Mouse (Mus musculus) embryonic facial prominence, embryonic 15.5 days (tissue): Measurements from ENCODE around the gene Supt5. TPM values are rescaled to one million over a fixed set of nuclear protein-coding genes. Genes with fewer than 3 reads are reported as not detected.

Source experiments
- ATAC-seq: fragments of 200-750 bp; cut with Nextera tagmentation; 2 replicates; pipeline ENCODE4 v1.8.0; 2017; ENCODE audit warnings: low read depth, moderate TSS enrichment; ENCODE audit not compliant: insufficient number of reproducible peaks, low FRiP score, low TSS enrichment
- H3K27ac ChIP-seq: fragments of 300-500 bp; sonication (generic); replicated peaks from 2 replicates; pipeline ENCODE4 v1.5.1; 2015; ENCODE audit warnings: mild to moderate bottlenecking, inconsistent platforms
- H3K27me3 ChIP-seq: fragments of 300-500 bp; sonication (generic); 2 replicates; pipeline ENCODE4 v1.6.1; 2015; ENCODE audit warnings: inconsistent platforms
- H3K36me3 ChIP-seq: fragments of 300-500 bp; sonication (generic); 2 replicates; pipeline ENCODE4 v1.6.1; 2015; ENCODE audit warnings: mild to moderate bottlenecking, inconsistent platforms
- H3K4me1 ChIP-seq: fragments of 300-500 bp; sonication (generic); 2 replicates; pipeline ENCODE4 v1.6.1; 2015; ENCODE audit warnings: inconsistent platforms
- H3K4me2 ChIP-seq: fragments of 300-500 bp; sonication (generic); replicated peaks from 2 replicates; pipeline ENCODE4 v1.6.1; 2015; ENCODE audit warnings: mild to moderate bottlenecking, inconsistent platforms
- H3K4me3 ChIP-seq: fragments of 300-500 bp; sonication (generic); replicated peaks from 2 replicates; pipeline ENCODE4 v1.5.1; 2015; ENCODE audit warnings: mild to moderate bottlenecking, inconsistent platforms
- H3K9ac ChIP-seq: fragments of 300-500 bp; sonication (generic); 2 replicates; pipeline ENCODE4 v1.6.1; 2015; ENCODE audit warnings: inconsistent platforms
- H3K9me3 ChIP-seq: fragments of 300-500 bp; sonication (generic); replicated peaks from 2 replicates; pipeline ENCODE4 v1.6.1; 2016; ENCODE audit warnings: inconsistent platforms
- WGBS: fragments of 180-500 bp; shearing (Covaris S2); methylation state at CpG from one replicate; pipeline ENCODE4 v1.1.7; 2015; 5-methylcytosine and 5-hydroxymethylcytosine counted together
- polyA plus RNA-seq: library from polyadenylated mRNA; unstranded; fragments of >200 nt; fragmentation: Nextera tagmentation; extraction: Ambion mirVana; gene quantifications from 2 replicates; pipeline ENCODE4 v1.2.1, GENCODE M21; 2015

Gene Supt5
- polyA plus RNA-seq, 1 experiment from 2014 or later = 98.8 TPM

DNA sequence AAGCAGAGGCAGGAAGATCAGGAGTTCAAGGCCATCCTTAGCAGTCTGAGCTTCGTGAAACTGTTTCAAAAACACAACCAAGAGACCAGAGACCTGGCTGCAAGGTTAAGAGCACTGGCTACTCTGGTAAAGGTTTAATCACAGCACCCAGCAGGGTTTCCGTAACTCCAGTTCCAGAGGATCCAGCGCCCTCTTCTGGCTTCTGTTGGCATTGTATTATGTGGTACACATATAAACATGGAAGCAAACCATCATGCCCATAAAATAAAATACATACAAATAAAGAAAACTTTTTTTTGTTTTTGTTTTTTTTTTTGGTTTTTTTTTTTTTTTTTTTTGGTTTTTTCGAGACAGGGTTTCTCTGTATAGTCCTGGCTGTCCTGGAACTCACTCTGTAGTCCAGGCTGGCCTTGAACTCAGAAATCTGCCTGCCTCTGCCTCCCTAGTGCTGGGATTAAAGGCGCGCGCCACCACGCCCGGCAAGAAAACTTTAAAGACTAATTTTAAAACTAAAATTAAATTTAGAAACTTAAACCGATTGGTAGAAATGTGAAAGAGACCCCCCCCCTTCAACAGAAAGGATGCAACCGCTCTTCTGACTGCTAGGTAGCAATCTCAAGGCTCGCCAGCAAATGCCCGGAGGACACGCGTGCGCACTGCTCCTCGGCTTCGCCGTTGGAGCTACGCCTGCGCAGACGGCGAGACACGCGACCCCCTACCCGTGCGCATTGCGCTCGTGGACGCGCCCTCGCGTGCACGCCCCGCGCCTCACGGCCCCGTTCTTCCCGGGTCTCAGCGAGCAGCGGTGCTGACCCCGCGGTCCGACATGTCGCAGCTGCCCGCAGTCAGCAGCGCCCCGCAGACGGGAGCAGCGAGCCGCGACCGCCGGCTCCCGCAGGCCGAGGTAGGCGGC lies 71.2 kb downstream of the Supt5 start, which contains the start of gene Eid2:
TSS of gene Eid2 (plus strand) at position 753 of the 913 bp plus-strand sequence.
- H3K9ac ChIP-seq = peak within 1 kb of the TSS; percentile 93
- no peaks in the 10 kb centered on the region for H3K27me3 ChIP-seq
- H3K27ac ChIP-seq = peak within 1 kb of the TSS; percentile 87
- H3K36me3 ChIP-seq = peaks cover 13% of the 10 kb centered on the region
- peak within 1 kb of the TSS; percentile 90 for H3K4me3 ChIP-seq
- no peaks in the 10 kb centered on the region for H3K9me3 ChIP-seq
- H3K4me2 ChIP-seq = peak within 1 kb of the TSS; percentile 71
- H3K4me1 ChIP-seq = peaks cover 11% of the 10 kb centered on the region
- peak; percentile 87 for ATAC-seq
- 5% methylated on average over 57 of the region's 57 CpGs for WGBS

DNA sequence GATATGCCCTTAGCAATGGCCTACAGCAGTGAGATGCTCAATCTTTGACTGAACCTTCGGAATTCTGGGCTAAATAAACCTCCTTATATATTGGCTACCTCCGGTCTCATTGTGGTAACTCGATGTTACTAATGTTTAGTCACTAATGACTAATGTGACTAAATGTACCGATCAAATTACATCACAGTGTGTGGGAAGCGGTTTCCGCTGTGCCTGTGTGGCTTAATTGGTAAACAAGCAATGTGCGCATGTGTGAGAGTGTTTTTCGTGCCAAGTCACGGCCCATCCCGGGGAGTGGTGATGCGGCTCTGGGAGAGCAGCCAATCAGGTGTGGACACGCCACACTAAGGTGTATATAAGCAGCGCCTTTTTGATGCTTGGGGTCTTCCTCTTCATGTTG lies 73.2 kb downstream of the Supt5 start:
- no peak overlapping the region for H3K9ac ChIP-seq
- 89% methylated on average over 13 of the region's 13 CpGs for WGBS
- ATAC-seq = no peak
- H3K36me3 ChIP-seq = no peaks in the 10 kb centered on the region; the same call in 1 of the 2 replicates
- no peaks in the 10 kb centered on the region for H3K27me3 ChIP-seq
- no peak overlapping the region for H3K27ac ChIP-seq
- peaks cover 11% of the 10 kb centered on the region for H3K4me1 ChIP-seq
- no peak overlapping the region for H3K4me2 ChIP-seq
- no peak overlapping the region for H3K4me3 ChIP-seq
- no peaks in the 10 kb centered on the region for H3K9me3 ChIP-seq

Other genes starting within 250 kb of the Supt5 start
- gene 9530053A07Rik, start 209.3 kb downstream of the Supt5 start, polyA plus RNA-seq = 0.03 and 0.05 TPM in 2 replicates
- 114 and 116 TPM in 2 replicates for gene Fbl, start 169.0 kb downstream of the Supt5 start, polyA plus RNA-seq
- gene Dyrk1b, start 159.3 kb downstream of the Supt5 start, polyA plus RNA-seq = 14.9 and 15.2 TPM in 2 replicates
- 3.8 and 5.5 TPM in 2 replicates for gene Eid2, start 70.9 kb downstream of the Supt5 start, polyA plus RNA-seq
- 13.6 and 15.5 TPM in 2 replicates for gene Eid2b, start 61.0 kb downstream of the Supt5 start, polyA plus RNA-seq
- gene Selenov, start 47.6 kb downstream of the Supt5 start, polyA plus RNA-seq = 0.13 and 0.30 TPM in 2 replicates
- 2.0 and 2.4 TPM in 2 replicates for gene Dll3, start 36.5 kb downstream of the Supt5 start, polyA plus RNA-seq
- 125 and 128 TPM in 2 replicates for gene Timm50, start 26.7 kb downstream of the Supt5 start, polyA plus RNA-seq
- 1,000 and 1,004 TPM in 2 replicates for gene Rps16, start 11.9 kb upstream of the Supt5 start, polyA plus RNA-seq
- gene Plekhg2, start 33.9 kb upstream of the Supt5 start, polyA plus RNA-seq = 66.8 and 76.1 TPM in 2 replicates
- 20.2 and 23.5 TPM in 2 replicates for gene Zfp36, start 41.5 kb upstream of the Supt5 start, polyA plus RNA-seq
- gene Med29, start 54.0 kb upstream of the Supt5 start, polyA plus RNA-seq = 47.7 and 52.1 TPM in 2 replicates
- 78.9 and 84.9 TPM in 2 replicates for gene Paf1, start 54.2 kb upstream of the Supt5 start, polyA plus RNA-seq
- gene Gmfg, start 98.7 kb upstream of the Supt5 start, polyA plus RNA-seq = 16.8 and 18.1 TPM in 2 replicates
- 4.8 and 5.3 TPM in 2 replicates for gene Lrfn1, start 113.2 kb upstream of the Supt5 start, polyA plus RNA-seq
- gene Ifnl2, start 171.7 kb upstream of the Supt5 start, polyA plus RNA-seq = not detected in 2 replicates
- not detected in 2 replicates for gene Ifnl3, start 184.1 kb upstream of the Supt5 start, polyA plus RNA-seq
- gene Sycn, start 202.1 kb upstream of the Supt5 start, polyA plus RNA-seq = not detected in 2 replicates
- 2.6 and 4.6 TPM in 2 replicates for gene Nccrp1, start 208.5 kb upstream of the Supt5 start, polyA plus RNA-seq